Mouse (Mus musculus) midbrain, embryonic 11.5 days (tissue): ENCODE measurements at regions not wholly inside any gene's neighbourhood (a gene's known extent, or its start where the extent isn't known, plus 50 kb on each side); places are given as distances from the start of the nearest gene placed in this dataset.

ENCODE experiments used
- ATAC-seq: fragments of 200-750 bp; cut with Nextera tagmentation; 2 replicates; pipeline ENCODE4 v1.8.0; 2017; ENCODE audit warnings: moderate TSS enrichment, moderate library complexity; ENCODE audit not compliant: low FRiP score
- DNase-seq: peaks from one replicate; pipeline ENCODE4 v3.0.0; 2015; ENCODE audit warnings: low spot score; ENCODE audit errors: missing footprints
- H3K27ac ChIP-seq: fragments of 300-500 bp; sonication (generic); 2 replicates; pipeline ENCODE4 v1.5.1; 2014; ENCODE audit warnings: low read depth, low read length
- H3K27me3 ChIP-seq: fragments of 300-500 bp; sonication (generic); 2 replicates; pipeline ENCODE4 v1.6.1; 2014; ENCODE audit warnings: mild to moderate bottlenecking, low read length, moderate library complexity, mixed read lengths; ENCODE audit not compliant: control insufficient read depth, insufficient read depth
- H3K36me3 ChIP-seq: fragments of 300-500 bp; sonication (generic); 2 replicates; pipeline ENCODE4 v1.6.1; 2014; ENCODE audit warnings: mild to moderate bottlenecking, low read length, moderate library complexity, mixed read lengths; ENCODE audit not compliant: control insufficient read depth, insufficient read depth
- H3K4me1 ChIP-seq: fragments of 300-500 bp; sonication (generic); 2 replicates; pipeline ENCODE4 v1.6.1; 2014; ENCODE audit warnings: low read length; ENCODE audit not compliant: control insufficient read depth, insufficient read depth
- H3K4me2 ChIP-seq: fragments of 300-500 bp; sonication (generic); 2 replicates; pipeline ENCODE4 v1.6.1; 2014; ENCODE audit warnings: mild to moderate bottlenecking, moderate library complexity
- H3K4me3 ChIP-seq: fragments of 300-500 bp; sonication (generic); 2 replicates; pipeline ENCODE4 v1.5.1; 2014; ENCODE audit warnings: low read depth, low read length
- H3K9ac ChIP-seq: fragments of 300-500 bp; sonication (generic); 2 replicates; pipeline ENCODE4 v1.6.1; 2014; ENCODE audit warnings: low read length
- H3K9me3 ChIP-seq: fragments of 300-500 bp; sonication (generic); 2 replicates; pipeline ENCODE4 v1.6.1; 2016; ENCODE audit warnings: low read length; ENCODE audit not compliant: control insufficient read depth
- WGBS: fragments of 180-500 bp; shearing (Covaris S2); extraction: QIAGEN DNeasy Blood & Tissue Kit; methylation state at CpG from one replicate; pipeline ENCODE4 v1.1.7; 2014; 5-methylcytosine and 5-hydroxymethylcytosine counted together

DNA sequence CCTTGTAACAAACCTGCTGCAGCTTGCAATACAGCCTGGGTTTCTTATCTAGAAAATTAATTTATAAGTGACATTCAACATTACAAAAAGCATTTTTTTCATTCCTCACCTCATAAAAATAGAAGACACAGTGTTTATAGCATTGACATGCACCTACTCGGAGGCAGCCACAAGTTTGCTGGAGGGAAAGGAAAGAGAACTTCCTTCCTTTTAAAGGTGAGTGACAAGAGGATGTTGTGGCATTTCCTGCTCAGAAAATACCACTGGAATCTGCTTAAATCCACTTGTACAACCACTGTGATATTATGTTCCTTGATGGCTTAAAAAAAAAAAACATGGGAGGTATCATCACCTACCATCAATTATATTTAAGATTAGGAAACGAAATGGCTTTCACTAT, 1222.2 kb upstream of the Flrt2 start:
- no peak overlapping the region for H3K4me3 ChIP-seq
- no peaks in the 10 kb centered on the region for H3K36me3 ChIP-seq
- ATAC-seq: no peak
- no peaks in the 10 kb centered on the region for H3K27me3 ChIP-seq
- H3K27ac ChIP-seq: no peak overlapping the region
- H3K4me1 ChIP-seq: no peaks in the 10 kb centered on the region
- no peak for DNase-seq
- H3K4me2 ChIP-seq: no peak overlapping the region
- H3K9ac ChIP-seq: no peak overlapping the region
- no peaks in the 10 kb centered on the region for H3K9me3 ChIP-seq
- WGBS: 91% methylated on average over 2 of the region's 2 CpGs

DNA sequence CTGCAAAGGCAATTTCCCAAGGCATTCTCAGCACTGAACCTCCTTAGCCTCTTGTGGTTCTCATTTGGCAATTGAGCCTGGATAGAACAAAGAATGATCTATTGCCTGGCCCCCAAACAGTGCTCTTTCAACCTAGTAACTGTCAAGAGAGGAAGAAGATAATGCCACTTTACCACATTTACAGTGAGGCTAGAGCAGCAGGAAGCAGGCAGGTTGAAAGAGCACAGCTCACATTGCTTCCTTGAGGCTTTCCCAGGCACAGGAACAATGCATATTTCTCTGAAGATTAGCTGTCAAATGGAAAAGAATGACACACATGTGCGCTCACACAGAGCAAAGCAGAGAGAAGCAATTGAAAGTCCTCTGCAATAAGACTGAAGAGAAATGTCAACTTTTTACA, 1221.0 kb upstream of the Flrt2 start:
- H3K27me3 ChIP-seq: no peaks in the 10 kb centered on the region
- ATAC-seq: no peak
- 79% methylated on average over 1 of the region's 1 CpGs for WGBS
- no peak overlapping the region for H3K9ac ChIP-seq
- H3K4me2 ChIP-seq: no peak overlapping the region
- no peak overlapping the region for H3K27ac ChIP-seq
- H3K4me1 ChIP-seq: no peaks in the 10 kb centered on the region
- DNase-seq: no peak
- H3K4me3 ChIP-seq: no peak overlapping the region
- no peaks in the 10 kb centered on the region for H3K36me3 ChIP-seq
- H3K9me3 ChIP-seq: no peaks in the 10 kb centered on the region

DNA sequence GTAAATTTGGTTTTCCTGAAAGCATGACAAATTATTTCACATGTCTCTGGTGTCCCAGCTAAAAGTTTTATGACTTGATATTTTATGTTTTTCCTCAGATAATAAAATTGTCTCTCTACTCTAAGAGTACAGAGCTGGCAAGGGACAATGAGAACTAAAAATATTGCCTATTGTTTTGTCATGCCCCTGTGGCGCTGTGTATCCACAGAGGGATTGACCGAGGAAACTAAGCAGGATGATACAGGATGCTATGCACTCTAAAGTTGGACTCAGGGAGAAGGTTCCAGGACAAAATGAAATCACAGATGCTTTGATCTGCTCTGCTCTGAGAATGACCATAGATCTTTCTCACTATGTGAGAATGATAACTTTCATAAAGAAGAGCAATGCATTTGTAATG, 1203.3 kb upstream of the Flrt2 start:
- no peak for DNase-seq
- Histone ChIP-seq H3K27ac (no peak overlapping the region), H3K27me3 (no peaks in the 10 kb centered on the region), H3K9ac (no peak overlapping the region), H3K9me3 (no peaks in the 10 kb centered on the region), H3K36me3 (no peaks in the 10 kb centered on the region), H3K4me3 (no peak overlapping the region), H3K4me1 (no peaks in the 10 kb centered on the region), H3K4me2 (no peak overlapping the region)
- ATAC-seq: no peak
- 84% methylated on average over 2 of the region's 2 CpGs for WGBS

DNA sequence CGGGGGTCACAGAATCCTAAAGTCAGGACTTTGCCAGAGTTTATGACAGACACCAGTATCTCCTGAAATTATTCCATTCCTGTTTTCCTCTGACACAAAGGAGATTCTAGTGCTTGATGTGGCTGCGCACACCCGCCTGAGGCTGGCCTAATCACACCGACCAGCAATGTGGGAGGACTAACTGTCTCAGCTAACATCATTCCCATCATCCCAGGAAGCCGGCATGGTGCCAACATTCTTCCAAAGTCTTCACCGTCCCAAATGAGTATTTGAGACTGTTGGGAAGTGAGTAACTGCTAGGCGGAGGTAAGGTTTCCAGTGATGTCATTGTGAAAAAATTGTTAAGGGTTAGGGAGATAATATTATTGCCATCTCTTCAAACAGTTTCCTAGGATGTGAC, 1183.9 kb upstream of the Flrt2 start:
- H3K4me3 ChIP-seq: no peak overlapping the region

DNA sequence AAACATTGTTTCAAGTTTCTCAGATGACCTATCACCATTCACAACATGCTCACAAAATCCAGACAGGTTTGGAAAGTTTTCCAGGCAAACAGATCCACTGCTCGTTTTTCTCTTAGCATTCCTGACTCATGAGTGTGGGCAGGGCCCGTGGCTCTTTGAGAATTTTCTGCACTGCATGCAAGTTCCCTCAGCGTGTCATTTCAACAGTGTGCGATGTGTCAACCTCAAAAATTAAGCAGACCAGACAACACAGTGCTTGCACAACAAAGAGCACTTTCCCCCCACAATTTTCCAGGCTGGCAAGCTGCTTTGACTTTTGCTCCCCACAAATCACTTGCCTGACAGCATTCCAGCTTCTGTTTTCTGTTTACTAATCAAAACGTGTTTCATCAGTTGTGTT, 1182.2 kb upstream of the Flrt2 start:
- no peak overlapping the region for H3K4me2 ChIP-seq
- DNase-seq: peak; percentile 82
- H3K9ac ChIP-seq: no peak overlapping the region
- no peak for ATAC-seq
- H3K4me3 ChIP-seq: no peak overlapping the region
- WGBS: 70% methylated on average over 5 of the region's 5 CpGs
- H3K27ac ChIP-seq: no peak overlapping the region
- H3K27me3 ChIP-seq: no peaks in the 10 kb centered on the region
- H3K36me3 ChIP-seq: no peaks in the 10 kb centered on the region
- H3K4me1 ChIP-seq: no peaks in the 10 kb centered on the region
- no peaks in the 10 kb centered on the region for H3K9me3 ChIP-seq

More for the DNA sequence above, 1183.9 kb upstream of the Flrt2 start:
- Histone ChIP-seq H3K4me1 (no peaks in the 10 kb centered on the region), H3K27ac (no peak overlapping the region), H3K9ac (no peak overlapping the region), H3K9me3 (no peaks in the 10 kb centered on the region), H3K36me3 (no peaks in the 10 kb centered on the region), H3K4me2 (no peak overlapping the region), H3K27me3 (no peaks in the 10 kb centered on the region)
- WGBS: 86% methylated on average over 7 of the region's 7 CpGs
- ATAC-seq (no peak), DNase-seq (no peak)

DNA sequence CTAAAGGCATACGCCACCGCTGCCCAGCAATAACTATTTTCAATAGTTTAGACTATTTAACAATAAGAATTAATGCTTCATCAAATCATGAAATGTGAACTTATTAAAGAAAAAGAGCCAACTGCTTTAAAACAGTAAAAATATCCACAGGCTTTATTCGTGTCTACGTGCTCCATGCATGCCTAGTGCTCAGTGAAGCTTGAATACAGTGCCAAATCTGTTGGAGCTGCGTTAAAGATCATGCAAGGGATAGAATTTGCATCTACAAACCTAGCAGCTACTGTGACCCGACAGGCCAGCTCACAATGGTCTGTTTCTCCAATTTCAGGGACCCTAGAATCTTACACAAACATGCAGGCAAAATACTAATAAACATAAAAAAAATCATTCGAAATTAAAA, 1147.3 kb upstream of the Flrt2 start:
- H3K36me3 ChIP-seq: no peaks in the 10 kb centered on the region
- DNase-seq: no peak
- no peaks in the 10 kb centered on the region for H3K4me1 ChIP-seq
- H3K27ac ChIP-seq: no peak overlapping the region
- H3K9me3 ChIP-seq: no peaks in the 10 kb centered on the region
- ATAC-seq: no peak
- no peak overlapping the region for H3K9ac ChIP-seq
- WGBS: 79% methylated on average over 7 of the region's 7 CpGs
- H3K4me3 ChIP-seq: no peak overlapping the region
- H3K4me2 ChIP-seq: no peak overlapping the region
- H3K27me3 ChIP-seq: no peaks in the 10 kb centered on the region

DNA sequence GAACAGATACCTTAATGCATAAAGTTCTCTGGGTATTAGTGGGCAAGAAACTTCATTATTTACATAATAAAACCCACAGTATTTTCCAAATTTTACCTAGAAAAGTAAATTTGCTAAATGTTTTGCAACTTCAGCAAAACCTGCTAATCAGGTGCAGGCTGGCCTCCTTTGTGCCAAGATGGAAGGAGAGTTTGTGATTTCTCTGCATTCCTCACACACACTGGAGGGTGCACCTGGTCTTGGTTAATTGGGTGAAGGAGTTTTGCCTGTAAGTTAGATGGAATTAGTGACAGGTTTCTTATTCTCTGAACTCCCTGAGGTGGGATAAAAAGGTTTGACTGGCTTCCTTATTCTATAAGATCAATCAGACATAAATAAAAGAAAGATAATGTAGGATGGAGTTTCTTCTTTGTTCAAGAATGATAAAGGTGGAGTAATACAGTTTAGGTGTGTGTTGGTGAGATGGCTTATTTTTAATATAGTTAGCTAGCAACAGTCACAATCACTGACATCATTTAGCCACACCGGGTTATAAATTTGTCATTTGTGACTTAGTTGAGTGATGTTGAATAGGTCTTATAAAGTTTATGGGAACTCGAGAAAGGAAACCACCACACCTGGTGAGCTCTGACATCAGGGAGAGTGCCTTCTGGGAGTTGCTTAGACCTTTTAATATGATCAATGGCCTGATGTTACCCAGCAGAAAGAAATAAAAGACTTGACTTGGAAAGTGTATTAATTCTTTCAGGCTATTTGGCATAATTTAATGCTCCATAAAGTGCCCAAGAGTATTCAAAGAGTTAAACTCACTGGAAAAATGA, 1131.4 kb upstream of the Flrt2 start:
- 86% methylated on average over 2 of the region's 2 CpGs for WGBS

DNA sequence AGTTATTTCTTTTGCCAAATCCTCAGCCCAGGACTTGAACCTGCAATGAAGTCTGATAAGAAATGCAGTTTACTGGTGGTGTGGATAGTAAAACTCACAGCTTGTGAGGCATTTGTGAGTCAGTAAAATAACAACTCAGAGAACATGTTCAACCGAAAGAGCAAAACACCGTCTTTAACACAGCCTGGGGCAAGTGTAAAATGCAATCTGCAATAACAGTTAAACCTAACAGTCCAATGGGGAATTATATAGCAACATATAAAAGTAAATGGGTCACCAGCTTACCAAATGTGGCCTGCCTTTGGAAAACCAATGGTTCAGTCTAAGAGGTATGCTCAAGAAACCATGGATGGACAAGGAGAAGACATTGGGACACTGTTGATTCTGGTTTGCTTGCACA, 1117.0 kb upstream of the Flrt2 start:
- Histone ChIP-seq H3K9ac (no peak overlapping the region), H3K36me3 (no peaks in the 10 kb centered on the region), H3K4me1 (no peaks in the 10 kb centered on the region), H3K4me3 (no peak overlapping the region), H3K4me2 (no peak overlapping the region), H3K27me3 (no peaks in the 10 kb centered on the region), H3K9me3 (no peaks in the 10 kb centered on the region), H3K27ac (no peak overlapping the region)
- WGBS: 85% methylated on average over 2 of the region's 2 CpGs
- no peak for DNase-seq
- ATAC-seq: no peak

More for the DNA sequence above, 1131.4 kb upstream of the Flrt2 start:
- no peaks in the 10 kb centered on the region for H3K4me1 ChIP-seq
- no peak overlapping the region for H3K4me3 ChIP-seq
- no peaks in the 10 kb centered on the region for H3K27me3 ChIP-seq
- no peak for ATAC-seq
- H3K9me3 ChIP-seq: no peaks in the 10 kb centered on the region
- H3K4me2 ChIP-seq: no peak overlapping the region
- H3K27ac ChIP-seq: no peak overlapping the region
- H3K9ac ChIP-seq: no peak overlapping the region
- peak; percentile 54 for DNase-seq
- no peaks in the 10 kb centered on the region for H3K36me3 ChIP-seq

DNA sequence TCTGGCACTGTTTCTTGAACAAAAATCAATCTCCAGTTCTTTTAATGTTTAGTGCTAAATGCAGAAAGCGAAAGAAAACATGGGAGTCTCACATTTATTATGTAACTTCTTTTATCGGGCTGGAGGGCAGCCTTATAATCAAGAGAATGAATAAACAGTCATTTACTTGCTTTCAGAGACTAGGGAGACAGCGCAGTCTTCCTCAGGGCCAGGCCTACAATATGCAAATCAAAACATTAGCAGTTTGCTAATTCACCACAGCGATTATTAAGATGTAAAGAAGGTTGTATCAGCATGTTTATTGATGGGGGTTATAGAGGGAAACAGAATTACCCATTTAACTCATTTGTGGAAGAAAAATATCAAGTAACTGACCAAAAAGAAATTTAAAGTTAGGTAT, 1111.7 kb upstream of the Flrt2 start:
- WGBS: 50% methylated on average over 4 of the region's 4 CpGs
- no peak for DNase-seq

More for the DNA sequence above, 1111.7 kb upstream of the Flrt2 start:
- Histone ChIP-seq H3K4me1 (no peaks in the 10 kb centered on the region), H3K36me3 (no peaks in the 10 kb centered on the region), H3K9ac (no peak overlapping the region), H3K9me3 (no peaks in the 10 kb centered on the region), H3K27me3 (no peaks in the 10 kb centered on the region), H3K4me2 (no peak overlapping the region), H3K27ac (no peak overlapping the region), H3K4me3 (no peak overlapping the region)
- ATAC-seq: no peak
